Mouse (Mus musculus): ENCODE measurements around the gene Fbxl15. TPM values are rescaled to one million over a fixed set of nuclear protein-coding genes. Genes with fewer than 3 reads are reported as not detected.

Fbxl15 gene
- polyA plus RNA-seq, 1 experiment from 2014 or later = 13.9 TPM

DNA sequence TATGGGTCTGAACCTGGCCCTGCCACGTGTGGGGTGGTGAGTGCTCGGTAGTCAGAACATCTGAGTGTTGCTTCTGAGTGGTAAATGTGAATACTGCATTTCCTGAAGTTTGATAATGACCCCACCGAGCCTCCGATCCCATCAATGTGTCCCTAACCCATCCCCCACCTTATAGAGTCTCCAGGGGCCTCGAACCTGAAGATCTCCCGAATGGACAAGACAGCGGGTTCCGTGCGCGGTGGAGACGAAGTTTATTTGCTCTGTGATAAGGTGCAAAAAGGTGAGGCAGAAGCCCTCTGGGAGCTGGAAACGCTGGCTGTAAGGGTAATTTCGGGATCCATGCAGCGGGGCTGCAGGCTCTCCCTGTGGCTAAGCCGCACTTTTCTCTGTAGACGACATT is 20.2 kb upstream of the Fbxl15 start:
- DNase-seq (ENCODE audit: low read depth, low spot score) (no peak), ATAC-seq (no peak)
- no peaks in the 10 kb centered on the region for H3K27me3 ChIP-seq
- ChIA-PET CTCF (no interaction called here), POLR2A (no interaction called here)
- TF ChIP-seq CTCF (IDR thresholded peaks at IDR 0.05) = no peak
- in situ Hi-C loops (cut with MboI; ENCODE audit: low pct_unique_long_range_greater_than_20kb) = no loop called here

GRCm38 (mm10) chr19:46308303-46308702 is 19.7 kb upstream of the Fbxl15 start:
- no peak for ATAC-seq
- in situ Hi-C loops (cut with MboI; ENCODE audit: low pct_unique_long_range_greater_than_20kb) = no loop called here
- CTCF ChIA-PET = interaction anchor here (2.2 kb wide), 1 partner anchor 20 kb away, joined by 8 read pairs; the partner anchor contains the start of gene Fbxl15
- no peak for DNase-seq (ENCODE audit: low read depth, low spot score)
- POLR2A ChIA-PET = no interaction called here
- TF ChIP-seq CTCF (IDR thresholded peaks at IDR 0.05) = no peak
- no peaks in the 10 kb centered on the region for H3K27me3 ChIP-seq

DNA sequence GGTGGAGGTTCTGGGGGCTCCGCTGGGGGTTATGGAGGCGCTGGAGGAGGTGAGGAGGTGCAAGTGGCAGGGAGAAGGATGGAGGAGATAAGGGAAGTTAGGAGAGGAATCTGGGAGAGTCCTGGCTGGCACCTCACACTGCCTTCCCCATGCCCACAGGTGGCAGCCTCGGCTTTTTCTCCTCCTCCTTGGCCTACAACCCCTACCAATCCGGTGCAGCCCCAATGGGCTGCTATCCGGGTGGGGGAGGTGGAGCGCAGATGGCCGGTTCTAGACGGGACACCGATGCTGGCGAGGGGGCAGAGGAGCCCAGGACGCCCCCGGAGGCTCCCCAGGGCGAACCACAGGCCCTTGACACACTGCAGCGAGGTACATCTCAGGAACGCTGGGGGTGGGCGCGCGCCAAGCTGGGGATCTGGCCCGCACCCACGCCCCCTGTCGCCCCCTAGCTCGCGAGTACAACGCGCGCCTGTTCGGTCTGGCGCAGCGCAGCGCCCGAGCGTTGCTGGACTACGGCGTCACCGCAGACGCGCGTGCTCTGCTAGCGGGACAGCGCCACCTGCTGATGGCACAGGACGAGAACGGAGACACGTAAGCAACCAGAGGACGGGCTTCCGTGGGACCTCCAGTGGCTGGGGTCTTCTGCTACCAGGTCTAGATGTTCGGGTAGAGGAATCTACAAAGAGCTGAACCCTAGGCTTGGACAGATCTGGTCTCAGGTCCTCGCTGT is 19.1 kb upstream of the Fbxl15 start:
- CTCF ChIA-PET = interaction anchor here (0.7 to 2.2 kb wide), 6 partner anchors 10 to 233 kb away, joined by 3 to 8 read pairs (median 4); partner anchors contain the start of genes Fbxl15 and Nolc1
- no peak for TF ChIP-seq CTCF (IDR thresholded peaks at IDR 0.05)
- POLR2A ChIA-PET = interaction anchor here (0.6 kb wide), 1 partner anchor 757 kb away, joined by 3 read pairs; no protein-coding TSS in a partner anchor
- no peak for ATAC-seq
- H3K27me3 ChIP-seq = no peaks in the 10 kb centered on the region
- DNase-seq (ENCODE audit: low read depth, low spot score) = no peak
- in situ Hi-C loops (cut with MboI; ENCODE audit: low pct_unique_long_range_greater_than_20kb) = no loop called here

DNA sequence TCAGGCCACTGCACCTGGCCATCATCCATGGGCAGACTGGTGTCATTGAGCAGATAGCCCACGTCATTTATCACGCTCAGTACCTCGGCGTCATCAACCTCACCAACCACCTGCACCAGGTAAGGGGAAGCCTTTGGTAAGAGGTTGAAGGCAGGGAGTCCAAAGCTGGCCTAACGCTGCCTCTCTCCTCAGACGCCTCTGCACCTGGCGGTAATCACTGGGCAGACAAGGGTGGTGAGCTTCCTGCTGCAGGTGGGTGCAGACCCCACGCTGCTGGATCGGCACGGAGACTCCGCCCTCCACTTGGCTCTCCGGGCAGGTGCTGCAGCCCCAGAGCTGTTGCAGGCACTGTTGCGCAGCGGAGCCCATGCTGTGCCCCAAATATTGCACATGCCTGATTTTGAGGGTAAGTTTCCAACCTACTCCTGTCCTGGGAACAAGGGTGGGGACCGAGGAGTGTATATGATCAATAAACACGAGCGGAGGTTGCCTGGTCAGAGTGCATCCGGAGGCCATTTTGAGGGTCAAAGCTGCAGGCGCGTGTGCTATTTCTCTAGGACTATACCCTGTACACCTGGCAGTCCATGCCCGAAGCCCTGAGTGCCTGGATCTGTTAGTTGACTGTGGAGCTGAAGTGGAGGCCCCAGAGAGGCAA is 18.2 kb upstream of the Fbxl15 start:
- in situ Hi-C loops (cut with MboI; ENCODE audit: low pct_unique_long_range_greater_than_20kb) = no loop called here
- ChIA-PET POLR2A (interaction anchor here (0.6 to 1.4 kb wide), 2 partner anchors 10 to 756 kb away, joined by 3 to 4 read pairs; no protein-coding TSS in a partner anchor), CTCF (interaction anchor here (0.7 to 2.2 kb wide), 6 partner anchors 9 to 234 kb away, joined by 3 to 8 read pairs (median 4); partner anchors contain the start of genes Fbxl15 and Nolc1)
- DNase-seq (ENCODE audit: low read depth, low spot score) = no peak
- no peak for ATAC-seq
- no peaks in the 10 kb centered on the region for H3K27me3 ChIP-seq
- no peak for TF ChIP-seq CTCF (IDR thresholded peaks at IDR 0.05)

GRCm38 (mm10) chr19:46310312-46310865 is 17.6 kb upstream of the Fbxl15 start:
- H3K27me3 ChIP-seq = no peaks in the 10 kb centered on the region
- CTCF ChIA-PET = interaction anchor here (1.2 to 2.2 kb wide), 3 partner anchors 18 to 46 kb away, joined by 3 to 8 read pairs (median 4); partner anchors contain the start of gene Fbxl15
- POLR2A ChIA-PET = interaction anchor here (1.4 kb wide), 1 partner anchor 9 kb away, joined by 4 read pairs; no protein-coding TSS in a partner anchor
- no peak for DNase-seq (ENCODE audit: low read depth, low spot score)
- no peak for ATAC-seq
- in situ Hi-C loops (cut with MboI; ENCODE audit: low pct_unique_long_range_greater_than_20kb) = no loop called here
- TF ChIP-seq CTCF (IDR thresholded peaks at IDR 0.05) = no peak

- POLR2A ChIA-PET = interaction anchor here (1.4 kb wide), 1 partner anchor 9 kb away, joined by 4 read pairs; no protein-coding TSS in a partner anchor
- DNase-seq (ENCODE audit: low read depth, low spot score) (no peak), ATAC-seq (no peak)
- in situ Hi-C loops (cut with MboI; ENCODE audit: low pct_unique_long_range_greater_than_20kb) = no loop called here
- CTCF ChIA-PET = no interaction called here
- TF ChIP-seq CTCF (IDR thresholded peaks at IDR 0.05) = no peak
- no peaks in the 10 kb centered on the region for H3K27me3 ChIP-seq
Measured at GRCm38 (mm10) chr19:46311341-46311740, 16.6 kb upstream of the Fbxl15 start.

GRCm38 (mm10) chr19:46312566-46312965 is 15.4 kb upstream of the Fbxl15 start:
- POLR2A ChIA-PET = no interaction called here
- ATAC-seq (no peak), DNase-seq (ENCODE audit: low read depth, low spot score) (no peak)
- in situ Hi-C loops (cut with MboI; ENCODE audit: low pct_unique_long_range_greater_than_20kb) = no loop called here
- CTCF ChIA-PET = interaction anchor here (1.4 kb wide), 1 partner anchor 15 kb away, joined by 4 read pairs; the partner anchor contains the start of gene Fbxl15
- TF ChIP-seq CTCF (IDR thresholded peaks at IDR 0.05) = no peak
- peaks cover 9% of the 10 kb centered on the region for H3K27me3 ChIP-seq

- ATAC-seq (no peak), DNase-seq (ENCODE audit: low read depth, low spot score) (no peak)
- TF ChIP-seq CTCF (IDR thresholded peaks at IDR 0.05) = no peak
- H3K27me3 ChIP-seq = peaks cover 9% of the 10 kb centered on the region
- in situ Hi-C loops (cut with MboI; ENCODE audit: low pct_unique_long_range_greater_than_20kb) = no loop called here
- CTCF ChIA-PET = interaction anchor here (1.4 kb wide), 1 partner anchor 15 kb away, joined by 4 read pairs; the partner anchor contains the start of gene Fbxl15
- POLR2A ChIA-PET = no interaction called here
Measured at GRCm38 (mm10) chr19:46313116-46313515, 14.9 kb upstream of the Fbxl15 start.

DNA sequence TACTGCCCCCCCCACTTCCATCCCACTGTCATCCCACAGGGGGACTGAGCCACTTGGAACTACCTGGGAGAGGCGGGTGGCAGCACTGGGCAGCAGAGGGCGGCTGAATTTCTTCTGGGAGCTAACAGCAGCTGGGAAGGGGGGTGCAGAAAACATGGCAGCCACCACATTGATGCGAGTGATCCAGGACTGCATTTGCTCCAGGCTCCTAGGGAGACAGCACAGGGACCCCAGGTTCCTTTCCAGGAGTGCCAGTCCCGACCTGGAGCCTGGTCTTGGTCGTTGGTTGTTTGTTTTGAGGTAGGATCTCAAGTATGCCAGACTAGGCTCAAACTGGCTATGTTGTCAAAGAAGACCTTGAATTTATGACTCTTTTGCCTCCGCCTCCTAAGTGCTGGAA is 14.4 kb upstream of the Fbxl15 start:
- in situ Hi-C loops (cut with MboI; ENCODE audit: low pct_unique_long_range_greater_than_20kb) = no loop called here
- ChIA-PET CTCF (interaction anchor here (1.4 kb wide), 1 partner anchor 14 kb away, joined by 4 read pairs; the partner anchor contains the start of gene Fbxl15), POLR2A (interaction anchor here (0.6 kb wide), 1 partner anchor 9 kb away, joined by 3 read pairs; no protein-coding TSS in a partner anchor)
- ATAC-seq (no peak), DNase-seq (ENCODE audit: low read depth, low spot score) (no peak)
- no peak for TF ChIP-seq CTCF (IDR thresholded peaks at IDR 0.05)
- peaks cover 11% of the 10 kb centered on the region for H3K27me3 ChIP-seq

GRCm38 (mm10) chr19:46314151-46314601 is 13.8 kb upstream of the Fbxl15 start:
- in situ Hi-C loops (cut with MboI; ENCODE audit: low pct_unique_long_range_greater_than_20kb) = no loop called here
- ChIA-PET POLR2A (interaction anchor here (0.6 to 1.9 kb wide), 4 partner anchors 8 to 14 kb away, joined by 3 to 7 read pairs (median 4); partner anchors contain the start of gene Fbxl15), CTCF (interaction anchor here (0.9 to 1.4 kb wide), 3 partner anchors 8 to 14 kb away, joined by 3 to 4 read pairs (median 3); partner anchors contain the start of gene Fbxl15)
- H3K27me3 ChIP-seq = peaks cover 14% of the 10 kb centered on the region
- TF ChIP-seq CTCF (IDR thresholded peaks at IDR 0.05) = no peak
- DNase-seq (ENCODE audit: low read depth, low spot score) (no peak), ATAC-seq (no peak)
